Mouse (Mus musculus) layer of hippocampus, postnatal 10 days (tissue): Measurements from ENCODE around the gene Pimreg. TPM values are rescaled to one million over a fixed set of nuclear protein-coding genes. Genes with fewer than 3 reads are reported as not detected.

Experiments
- total RNA-seq, 2 experiments: library from RNA; stranded (reverse); gene quantifications; 2 replicates each; pipeline ENCODE4 v1.2.3; 2021

Pimreg gene
- total RNA-seq, 2 experiments from 2014 or later: 3.6 to 3.7 TPM

Other genes with a start within 250 kb of the Pimreg start
- gene Aipl1, start 4.5 kb upstream of the Pimreg start, total RNA-seq: not detected
- gene Pitpnm3, start 93.7 kb downstream of the Pimreg start, total RNA-seq: 10 to 100 TPM; 17.5 to 17.8 TPM
- 10 to 100 TPM; 11.2 to 14.3 TPM for gene Gm43951, start 164.8 kb downstream of the Pimreg start, total RNA-seq
- gene 4933427D14Rik, start 165.4 kb downstream of the Pimreg start, total RNA-seq: 10 to 100 TPM; 23.4 to 24.3 TPM
- 10 to 100 TPM; 55.1 to 56.5 TPM for gene Txndc17, start 165.5 kb downstream of the Pimreg start, total RNA-seq
- gene Med31, start 173.6 kb downstream of the Pimreg start, total RNA-seq: 10 to 100 TPM; 14.3 to 15.8 TPM
- gene Slc13a5, start 225.2 kb downstream of the Pimreg start, total RNA-seq: 10 to 100 TPM; 13.0 to 17.8 TPM